Mouse (Mus musculus): ENCODE data around the gene Gfer.
"Not testable (repeated sequence)": the region's sequence is repeated elsewhere in the genome, so short reads cannot be mapped to it uniquely, and the experiment has no call there.

Gfer gene

DNA sequence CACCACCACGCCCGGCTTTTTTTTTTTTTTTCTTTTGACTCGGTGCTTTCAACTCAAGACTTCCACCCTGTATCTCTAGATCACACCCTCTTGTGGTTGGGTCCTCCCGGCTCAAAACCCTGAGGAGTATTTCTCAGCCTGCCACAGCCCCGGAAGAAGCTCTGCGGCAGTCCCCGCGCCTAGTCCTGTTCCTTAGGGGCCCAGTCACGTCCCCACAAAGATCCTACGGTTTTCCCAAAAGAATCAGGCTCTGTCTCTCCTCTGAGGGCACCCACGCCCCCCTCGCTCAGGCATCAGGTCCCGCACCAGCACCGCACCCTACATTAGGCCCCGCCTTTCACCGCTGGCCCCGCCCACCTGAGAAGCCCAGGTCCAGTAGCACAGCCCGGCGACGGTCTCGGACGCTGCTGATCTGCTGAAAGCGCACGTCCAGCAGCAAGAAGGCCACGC is 8.8 kb downstream of the Gfer start:
- no peak for DNase-seq (ENCODE audit: low spot score)

DNA sequence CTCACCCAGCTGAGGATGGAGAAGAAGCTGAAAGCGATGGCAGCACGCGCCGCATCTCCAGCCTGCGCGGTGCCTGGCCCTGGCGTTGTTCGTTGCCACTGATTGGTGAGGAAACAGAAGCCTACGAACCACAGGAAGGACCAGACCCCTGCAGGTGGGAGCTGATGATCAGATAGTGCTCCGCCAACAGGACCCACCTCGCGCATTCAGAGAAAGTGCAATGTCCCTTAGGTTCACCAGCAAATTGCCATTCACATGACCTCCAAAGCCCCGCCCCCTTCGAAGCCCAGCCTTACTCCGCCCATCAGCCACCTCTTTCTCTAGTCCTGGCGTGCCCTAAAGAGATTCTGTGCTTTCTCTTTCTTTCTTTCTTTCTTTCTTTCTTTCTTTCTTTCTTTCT is 9.4 kb downstream of the Gfer start:
- DNase-seq (ENCODE audit: low spot score) = no peak

DNA sequence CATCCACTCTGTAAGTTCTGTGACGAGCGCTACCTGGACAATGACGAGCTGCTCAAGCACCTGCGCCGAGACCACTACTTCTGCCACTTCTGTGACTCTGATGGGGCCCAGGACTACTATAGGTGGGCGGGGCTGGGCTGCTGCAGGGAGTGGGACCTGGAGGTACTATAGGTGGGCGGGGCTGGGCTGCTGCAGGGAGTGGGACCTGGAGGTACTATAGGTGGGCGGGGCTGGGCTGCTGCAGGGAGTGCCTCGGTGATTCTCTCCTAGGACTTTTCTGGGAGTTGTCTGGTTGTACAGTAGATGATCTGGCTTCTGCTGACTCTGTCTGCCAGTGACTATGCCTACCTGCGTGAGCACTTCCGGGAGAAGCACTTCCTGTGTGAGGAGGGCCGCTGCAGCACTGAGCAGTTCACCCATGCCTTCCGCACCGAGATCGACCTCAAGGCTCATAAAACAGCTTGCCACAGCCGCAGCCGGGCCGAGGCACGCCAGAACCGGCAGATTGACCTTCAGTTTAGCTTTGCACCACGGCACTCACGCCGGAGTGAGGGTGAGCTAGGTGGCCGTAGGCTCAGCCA is 18.4 kb downstream of the Gfer start:
- DNase-seq (ENCODE audit: low spot score) = no peak

DNA sequence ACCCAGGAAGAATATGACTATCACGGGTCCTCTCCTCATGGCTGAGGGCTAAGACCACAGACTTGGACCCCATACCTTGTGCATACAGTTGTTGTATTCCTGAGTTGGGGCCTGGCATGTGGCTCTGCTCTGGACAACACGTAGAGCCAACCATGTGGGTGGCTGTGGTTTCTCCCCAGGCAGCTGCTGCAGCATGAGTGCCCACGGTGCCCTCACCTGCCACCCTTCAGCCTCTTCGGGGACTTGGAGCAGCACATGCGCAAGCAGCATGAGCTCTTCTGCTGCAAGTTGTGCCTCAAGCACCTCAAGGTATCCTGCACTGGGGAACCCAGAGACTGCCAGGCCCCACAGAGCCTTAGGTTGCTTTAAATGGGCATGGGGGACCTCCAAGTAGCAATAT is 19.1 kb downstream of the Gfer start:
- no peak for DNase-seq (ENCODE audit: low spot score)

DNA sequence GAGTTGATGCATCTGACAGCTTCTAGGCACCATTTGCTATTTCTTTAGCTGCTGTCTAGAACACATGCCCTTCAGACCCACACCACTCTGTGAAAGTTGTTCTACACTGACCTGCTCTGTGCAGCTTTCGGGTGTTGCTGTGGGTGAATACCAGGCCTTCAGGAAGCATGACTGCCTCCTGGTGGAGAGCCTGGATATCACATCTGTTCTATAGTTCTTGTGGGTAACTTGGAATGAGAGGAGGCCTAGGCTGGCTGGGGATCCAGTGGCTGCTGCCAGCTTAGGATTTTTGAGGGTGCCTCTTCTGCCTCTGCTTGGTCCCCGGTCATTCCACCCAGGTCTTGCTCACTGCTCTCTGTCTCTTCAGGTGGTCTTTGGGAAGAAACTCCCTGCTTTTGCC is 19.8 kb downstream of the Gfer start:
- peak; percentile 80 for DNase-seq (ENCODE audit: low spot score)

DNA sequence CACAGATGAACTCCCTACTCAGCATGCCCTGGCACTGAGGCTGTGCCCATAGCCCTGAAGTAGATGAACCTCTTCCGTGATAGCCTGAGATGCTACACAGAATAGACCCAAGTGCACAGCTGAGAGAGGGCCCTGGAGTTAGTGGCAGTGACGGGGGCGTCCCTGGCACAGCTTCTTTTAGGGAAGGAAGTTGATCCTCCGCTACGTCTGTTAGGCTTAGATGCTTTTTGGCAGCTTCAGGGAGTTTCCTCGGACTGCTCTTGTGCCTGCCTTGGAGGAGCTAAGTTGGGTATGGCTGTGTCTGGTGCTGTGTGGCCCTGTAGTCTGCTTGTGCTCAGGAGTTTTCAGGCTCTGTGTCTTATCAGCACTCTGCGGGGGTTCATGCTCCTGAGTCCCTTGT is 21.7 kb downstream of the Gfer start:
- DNase-seq (ENCODE audit: low spot score) = no peak

DNA sequence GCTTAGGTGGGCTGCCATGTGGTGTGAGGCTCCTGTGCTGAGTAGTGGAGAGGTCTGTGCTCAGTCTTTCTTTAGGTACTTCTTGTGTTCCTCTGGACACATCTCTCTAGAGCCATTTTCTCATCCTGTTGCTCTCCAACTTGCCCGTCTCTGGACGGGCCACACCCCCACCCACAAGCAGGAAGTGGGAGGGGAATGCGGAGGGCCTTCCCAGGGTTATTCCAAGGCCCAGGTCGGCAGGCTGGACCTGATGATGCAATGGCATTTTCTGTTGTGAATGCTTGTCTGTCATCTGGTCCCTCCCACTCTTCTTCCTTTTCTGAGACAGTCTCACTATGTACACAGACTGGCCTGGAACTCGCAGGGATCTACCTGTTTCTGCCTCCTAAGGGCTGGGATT is 23.8 kb downstream of the Gfer start:
- DNase-seq (ENCODE audit: low spot score) = peak; percentile 76

DNA sequence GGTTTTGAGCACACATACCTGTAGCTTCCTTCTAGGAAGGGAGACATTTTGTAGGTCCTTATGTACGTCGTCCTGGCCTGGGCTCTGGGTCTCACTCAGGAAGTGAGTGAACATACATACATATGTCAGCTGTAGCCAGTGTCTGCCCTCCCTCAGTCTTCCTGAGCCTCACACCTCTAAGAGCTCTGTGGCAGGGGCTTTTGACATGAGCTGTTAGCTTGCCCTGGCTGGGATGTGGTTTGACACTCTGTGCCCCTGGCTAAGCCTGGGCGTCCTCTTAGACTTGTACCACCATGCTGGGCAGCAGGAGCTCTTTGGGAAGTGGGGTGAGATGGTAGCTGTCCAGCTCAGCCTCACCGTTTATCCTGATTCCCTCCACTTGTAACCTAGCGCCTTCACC is 24.6 kb downstream of the Gfer start:
- no peak for DNase-seq (ENCODE audit: low spot score)

DNA sequence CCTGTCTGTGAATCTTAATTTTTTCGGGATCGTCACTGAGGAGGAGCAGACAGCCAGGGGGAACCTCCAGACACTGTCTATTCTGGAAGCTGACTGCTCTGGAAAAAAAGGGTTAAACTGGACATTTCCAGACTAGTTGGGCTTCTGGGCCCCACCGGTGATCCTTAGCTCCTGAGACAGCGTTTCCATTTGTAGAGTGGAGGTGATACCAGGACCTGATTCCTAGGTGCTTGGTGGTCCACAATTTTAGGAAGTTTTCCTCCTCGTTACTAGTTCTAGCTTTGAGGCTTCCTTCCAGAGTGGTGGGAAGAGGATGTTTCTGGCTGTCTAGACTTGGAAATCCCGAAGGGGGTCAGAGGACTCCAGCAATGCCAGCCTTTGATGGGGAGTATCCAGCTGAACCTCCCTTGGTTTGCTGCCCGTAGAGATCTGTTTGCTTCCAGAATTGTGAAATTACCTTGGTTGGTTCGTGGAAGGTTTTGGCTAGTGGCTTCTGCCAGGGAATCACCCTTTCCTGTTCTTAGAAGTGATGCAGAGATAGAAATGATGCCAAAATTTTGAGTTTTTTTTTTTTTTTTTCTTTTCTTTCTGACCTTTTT is 25.6 kb downstream of the Gfer start:
- no peak for DNase-seq (ENCODE audit: low spot score)

DNA sequence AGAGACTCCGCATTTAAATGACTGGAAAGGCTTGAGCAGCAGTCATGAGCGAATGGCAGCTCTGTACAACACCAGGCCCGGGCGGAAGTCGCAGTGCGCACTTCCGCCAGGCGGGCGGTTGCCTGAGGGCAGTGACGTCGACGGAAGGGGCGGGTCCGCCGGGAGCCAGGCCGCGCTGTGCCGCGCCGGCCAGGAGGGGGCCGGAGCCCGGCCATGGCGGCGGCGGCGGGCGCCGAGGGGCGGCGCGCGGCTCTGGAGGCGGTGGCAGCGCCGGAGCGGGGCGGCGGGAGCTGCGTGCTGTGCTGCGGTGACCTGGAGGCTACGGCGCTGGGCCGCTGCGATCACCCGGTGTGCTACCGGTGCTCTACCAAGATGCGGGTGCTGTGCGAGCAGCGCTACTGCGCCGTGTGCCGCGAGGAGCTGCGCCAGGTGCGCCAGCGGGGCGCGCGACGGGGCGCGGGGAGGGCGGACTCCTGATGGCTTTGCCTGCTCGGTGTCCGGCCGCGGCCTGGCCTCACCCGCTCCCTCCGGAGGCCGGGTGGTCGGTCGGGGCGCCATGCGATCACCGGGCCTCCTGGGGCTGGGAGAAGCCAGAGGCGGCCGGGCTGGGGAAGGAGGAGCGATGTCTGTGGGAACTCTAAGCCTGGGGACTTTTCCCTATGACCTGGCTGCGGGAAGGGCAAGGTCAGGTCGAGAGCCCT is 26.3 kb downstream of the Gfer start, which contains the start of gene Zfp598:
Gene Zfp598, plus strand, starts transcription at position 143 of the 701 bp plus-strand sequence.
- peak; percentile 97 for DNase-seq (ENCODE audit: low spot score)

DNA sequence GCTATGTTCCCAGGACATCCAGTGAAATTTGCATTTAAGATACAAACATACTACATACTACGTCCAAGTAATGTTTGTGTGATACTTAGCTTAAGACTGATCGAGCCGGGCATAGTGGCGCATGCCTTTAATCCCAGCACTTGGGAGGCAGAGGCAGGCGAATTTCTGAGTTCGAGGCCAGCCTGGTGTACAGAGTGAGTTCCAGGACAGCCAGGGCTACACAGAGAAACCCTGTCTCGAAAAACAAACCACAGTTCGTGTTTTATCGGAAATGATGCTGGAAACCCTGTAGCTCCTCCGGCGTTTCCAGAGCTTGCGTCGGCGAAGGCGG is 26.8 kb downstream of the Gfer start:
- DNase-seq (ENCODE audit: low spot score) = not testable (repeated sequence)

DNA sequence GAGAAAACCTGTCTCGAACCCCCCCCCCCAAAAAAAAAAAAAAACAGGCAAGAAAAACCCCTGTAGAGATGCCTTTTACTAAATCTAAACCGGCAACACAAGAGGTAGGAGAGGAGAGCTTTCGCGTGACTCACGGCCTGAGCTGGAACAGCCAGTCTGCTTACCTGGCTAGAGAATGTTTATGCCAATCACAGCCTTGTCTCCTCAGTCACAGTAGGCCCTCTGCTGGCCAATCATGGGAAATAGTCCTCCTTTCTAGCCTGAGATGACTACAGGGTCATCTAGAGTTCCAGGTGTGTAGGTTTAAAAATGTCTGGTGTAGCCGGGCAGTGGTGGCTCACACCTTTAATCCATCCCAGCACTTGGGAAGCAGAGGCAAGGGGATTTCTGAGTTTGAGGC is 28.5 kb downstream of the Gfer start:
- peak; percentile 81 for DNase-seq (ENCODE audit: low spot score)

DNA sequence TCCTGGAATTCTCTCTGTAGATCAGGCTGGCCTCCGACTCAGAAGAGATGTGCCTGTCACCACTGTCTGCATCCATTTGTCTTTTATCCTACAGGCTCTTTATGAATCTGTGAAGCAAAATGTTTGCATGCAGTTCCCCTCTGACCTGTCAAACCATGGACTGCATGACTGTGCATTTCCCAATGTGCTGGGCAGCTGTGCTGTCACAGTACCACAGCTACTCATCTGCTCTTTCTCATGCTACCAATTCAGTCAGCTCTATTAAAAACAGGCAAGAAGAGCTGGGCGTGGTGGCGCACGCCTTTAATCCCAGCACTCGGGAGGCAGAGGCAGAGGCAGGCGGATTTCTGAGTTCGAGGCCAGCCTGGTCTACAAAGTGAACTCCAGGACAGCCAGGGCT is 28.9 kb downstream of the Gfer start:
- DNase-seq (ENCODE audit: low spot score) = peak; percentile 68

DNA sequence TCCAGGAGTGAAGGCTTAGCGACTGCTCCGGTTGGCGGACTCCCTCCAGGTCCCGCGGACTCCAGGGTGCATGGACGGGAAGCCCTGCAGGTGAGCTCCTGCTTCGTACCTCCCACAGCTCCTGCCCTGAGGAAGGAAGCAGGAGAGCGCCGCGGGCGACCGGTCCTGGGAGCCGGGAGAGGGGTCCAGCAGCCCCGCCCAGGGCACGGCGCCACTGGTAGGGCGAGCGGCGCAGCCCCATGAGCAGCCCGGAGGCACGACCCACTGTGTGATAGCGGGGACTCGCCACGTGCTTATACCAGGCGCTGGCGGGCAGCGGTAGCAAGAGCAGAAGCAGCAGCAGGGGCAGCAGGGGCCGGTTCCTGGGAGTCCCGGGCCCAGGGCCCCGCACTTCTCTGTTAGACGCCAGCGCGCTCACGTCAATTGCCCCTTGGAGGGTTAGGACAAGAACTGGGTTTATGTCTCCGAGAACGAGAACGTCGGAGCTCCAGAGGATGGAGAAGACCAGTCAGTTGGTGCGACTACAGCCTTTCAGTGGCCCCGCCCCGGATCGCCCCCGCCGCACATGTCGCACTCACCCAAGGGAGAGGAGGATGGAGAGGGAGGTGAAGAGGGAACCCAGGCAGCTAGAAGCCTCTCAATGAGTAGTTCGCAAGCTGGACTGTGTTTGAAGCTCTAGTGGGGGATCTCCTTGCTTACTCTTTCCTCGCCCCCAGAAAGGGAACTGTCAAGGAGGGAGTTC is 37.8 kb downstream of the Gfer start, which contains the start of gene Npw:
Gene Npw, minus strand, starts transcription at position 441 of the 742 bp plus-strand sequence.
- DNase-seq (ENCODE audit: low spot score) = no peak

DNA sequence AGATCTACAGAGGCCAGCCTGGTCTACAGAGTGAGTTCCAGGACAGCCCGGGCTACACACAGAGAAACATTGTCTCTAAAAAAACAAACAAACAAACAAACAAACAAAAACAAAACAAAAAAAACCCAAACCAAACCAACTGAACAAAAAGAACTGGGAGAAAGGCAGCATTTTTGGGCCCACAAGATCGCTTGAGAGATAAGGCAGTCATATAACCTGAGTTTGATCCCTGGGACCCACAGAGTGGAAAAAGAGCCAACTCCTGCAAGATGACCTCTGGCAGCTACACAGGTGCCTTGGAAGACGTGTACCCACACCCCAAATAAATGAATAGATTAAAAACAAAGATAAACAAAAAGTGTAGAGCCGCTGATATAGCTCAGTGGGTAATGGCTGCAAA is 41.0 kb downstream of the Gfer start:
- DNase-seq (ENCODE audit: low spot score) = no peak

DNA sequence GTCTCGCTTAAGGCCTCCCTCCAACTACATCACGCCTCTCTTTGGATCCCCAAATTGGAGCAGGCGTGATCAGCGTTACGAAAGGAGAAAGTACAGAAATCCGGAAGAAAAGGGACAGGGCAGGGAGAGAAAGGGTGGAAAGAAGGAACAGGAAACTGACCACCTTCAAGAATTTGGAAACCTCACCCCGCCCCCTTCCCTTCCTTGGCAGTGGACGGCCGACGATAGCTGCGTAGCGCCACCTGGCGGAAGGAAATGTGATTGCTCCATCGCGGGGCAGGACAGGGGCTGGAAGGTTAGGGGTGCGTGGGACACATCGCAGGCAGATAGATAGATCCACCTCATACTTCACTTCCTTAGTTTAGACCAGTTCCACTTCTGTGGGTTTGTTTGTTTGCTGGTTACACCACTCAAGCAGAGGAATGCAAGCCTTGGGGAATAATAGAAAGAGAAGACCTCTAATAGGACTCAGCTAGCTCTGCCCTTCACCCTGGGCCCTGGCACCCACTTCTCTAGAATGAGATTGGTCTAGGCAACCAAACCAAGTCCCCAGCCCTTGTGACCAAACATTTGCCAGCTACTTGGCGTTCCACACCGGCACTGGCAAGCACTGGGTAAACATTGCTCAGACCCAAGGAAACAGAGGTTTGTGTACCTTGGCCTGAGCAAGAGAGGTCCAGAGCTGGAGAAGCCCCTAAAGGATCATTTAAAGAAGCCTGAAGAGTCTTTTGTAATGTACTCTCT is 41.8 kb downstream of the Gfer start:
- peak; percentile 48 for DNase-seq (ENCODE audit: low spot score)

DNA sequence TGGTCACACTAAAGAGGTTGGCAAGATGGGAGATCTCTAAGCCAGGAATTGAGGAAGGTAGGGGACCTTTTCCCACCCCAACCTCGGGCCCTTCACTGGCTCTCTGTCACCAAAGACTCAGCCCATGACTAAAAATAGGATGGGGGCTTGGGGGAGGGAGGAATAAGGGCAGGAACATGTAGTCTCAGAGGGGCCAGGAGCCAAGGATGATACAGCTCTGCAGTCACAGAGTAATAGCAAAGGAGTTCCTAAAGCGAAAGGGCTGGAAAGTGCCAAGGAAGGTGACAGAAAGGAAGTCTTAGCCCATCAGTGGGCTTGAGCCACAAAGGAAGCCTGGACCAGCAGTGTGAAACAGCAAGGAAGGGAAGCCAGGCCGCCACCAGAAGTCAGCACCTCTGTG is 44.1 kb downstream of the Gfer start:
- DNase-seq (ENCODE audit: low spot score) = no peak

DNA sequence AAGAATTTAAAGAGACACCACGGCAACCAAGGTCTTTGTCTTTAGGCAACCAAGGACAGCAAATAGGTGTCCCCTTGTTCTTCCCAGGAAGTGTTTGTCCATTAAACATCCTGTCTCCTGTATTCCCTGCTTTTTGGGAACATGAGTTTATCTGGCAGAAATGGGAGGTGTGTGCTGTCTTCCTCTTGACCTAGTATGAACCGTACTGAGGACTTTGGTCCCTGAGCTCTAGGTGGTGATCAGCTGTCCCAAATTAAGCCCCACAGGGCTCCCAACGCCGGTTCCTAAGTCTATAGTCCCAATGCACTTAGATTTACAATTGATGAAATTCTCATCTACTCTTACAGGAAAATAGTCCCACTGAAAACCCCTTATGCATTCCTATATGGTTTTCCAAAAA is 45.2 kb downstream of the Gfer start:
- DNase-seq (ENCODE audit: low spot score) = no peak

DNA sequence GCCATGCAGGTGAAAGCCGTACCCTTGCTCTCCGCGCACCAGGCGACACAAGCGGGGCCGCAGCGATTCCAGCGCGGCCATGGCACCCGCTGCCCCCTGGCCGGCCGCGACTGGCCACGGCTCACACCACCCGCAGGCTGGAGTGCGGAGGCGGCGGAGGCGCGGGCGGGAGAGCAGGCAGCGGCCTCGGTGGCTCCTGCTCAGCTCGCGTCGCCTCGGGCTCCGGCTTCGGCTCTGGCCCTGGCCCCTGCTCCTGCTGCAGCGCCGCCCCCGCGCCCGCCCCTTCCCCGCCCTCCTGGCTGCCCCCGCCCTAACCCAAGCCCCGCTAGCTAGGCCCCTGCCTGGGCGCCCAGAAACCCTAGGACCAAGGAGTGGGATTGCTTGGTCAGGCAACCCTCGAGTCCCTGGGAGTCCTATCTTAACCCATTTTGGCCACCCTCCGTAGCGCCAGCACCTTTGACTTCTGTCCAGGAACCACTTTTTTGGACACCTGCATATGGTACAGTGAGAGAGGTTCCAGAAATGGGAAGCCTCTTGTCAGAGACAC is 45.8 kb downstream of the Gfer start, which contains the start of gene Slc9a3r2:
Gene Slc9a3r2, minus strand, starts transcription at position 258 of the 547 bp plus-strand sequence.
- peak; percentile 64 for DNase-seq (ENCODE audit: low spot score)

DNA sequence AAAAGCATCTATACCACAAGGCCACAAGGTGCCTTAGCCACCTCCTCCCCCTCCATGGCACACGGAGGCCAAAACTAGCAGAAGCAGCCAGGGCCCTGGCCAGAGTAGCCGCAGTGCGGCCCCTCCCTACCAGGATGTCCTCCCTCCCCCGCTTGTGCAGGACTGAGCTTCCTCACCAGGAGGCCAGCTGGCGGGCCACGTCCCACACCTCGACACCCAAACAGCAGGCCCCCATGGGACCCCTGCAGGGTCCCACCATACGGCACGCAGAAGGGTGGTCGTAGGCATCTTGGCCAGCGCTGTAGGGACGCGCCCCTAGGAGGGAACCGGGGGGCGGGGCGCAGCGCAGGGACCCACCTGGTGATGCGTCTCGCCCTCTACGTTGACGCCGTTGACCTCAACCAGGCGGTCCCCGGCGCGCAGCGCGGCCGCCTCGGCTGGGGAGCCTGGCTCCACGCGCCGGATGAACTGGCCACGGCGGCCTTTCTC is 46.3 kb downstream of the Gfer start:
- DNase-seq (ENCODE audit: low spot score) = peak; percentile 63

DNA sequence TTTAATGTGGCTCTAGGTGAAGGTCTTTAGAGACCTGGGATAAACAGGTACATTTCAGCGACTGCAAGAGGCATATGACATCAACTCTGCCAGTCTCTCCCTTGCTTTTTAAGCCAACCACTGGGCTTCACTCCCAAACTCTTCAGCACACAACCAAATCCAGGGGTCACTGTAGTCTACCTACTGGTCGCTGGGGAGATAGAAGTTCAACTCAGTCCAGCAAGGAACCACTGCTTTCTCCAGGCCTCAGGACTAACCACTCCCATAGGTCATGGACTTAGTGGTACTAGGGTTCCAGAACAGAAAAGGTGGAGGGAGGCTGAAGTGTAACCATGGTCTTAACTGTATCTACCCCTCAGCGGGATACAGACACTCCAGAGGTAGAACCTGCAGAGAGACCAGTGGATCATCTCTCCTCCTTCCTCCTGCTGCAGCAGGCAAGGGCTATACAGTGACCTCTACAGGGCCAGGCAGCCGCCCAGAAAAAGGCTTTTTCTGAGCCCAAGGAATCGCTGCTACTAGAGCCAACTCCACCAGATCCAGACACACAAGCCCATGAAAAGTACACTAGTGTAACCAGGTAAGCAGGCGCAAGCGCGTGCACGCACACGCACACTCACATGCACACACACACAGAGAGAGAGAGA is 47.1 kb downstream of the Gfer start:
- DNase-seq (ENCODE audit: low spot score) = no peak
